Mouse (Mus musculus) brain, embryonic 14.5 days (tissue): ENCODE measurements at regions not wholly inside any gene's neighbourhood (a gene's known extent, or its start where the extent isn't known, plus 50 kb on each side); places are given as distances from the start of the nearest gene placed in this dataset.

Experiments
- CTCF ChIP-seq: fragments of 200-500 bp; IDR thresholded peaks from 2 replicates; pipeline ENCODE4 v1.5.1; 2012; ENCODE audit warnings: inconsistent platforms, mild to moderate bottlenecking, moderate library complexity, borderline replicate concordance; ENCODE audit not compliant: insufficient read depth, insufficient read length; ENCODE audit errors: extremely low read depth
- POLR2A ChIP-seq: fragments of 200-500 bp; IDR thresholded peaks from 2 replicates; pipeline ENCODE4 v1.6.1; 2012; ENCODE audit warnings: mild to moderate bottlenecking, inconsistent platforms, borderline replicate concordance; ENCODE audit not compliant: poor library complexity, insufficient read depth, insufficient read length, severe bottlenecking; ENCODE audit errors: extremely low read depth

DNA sequence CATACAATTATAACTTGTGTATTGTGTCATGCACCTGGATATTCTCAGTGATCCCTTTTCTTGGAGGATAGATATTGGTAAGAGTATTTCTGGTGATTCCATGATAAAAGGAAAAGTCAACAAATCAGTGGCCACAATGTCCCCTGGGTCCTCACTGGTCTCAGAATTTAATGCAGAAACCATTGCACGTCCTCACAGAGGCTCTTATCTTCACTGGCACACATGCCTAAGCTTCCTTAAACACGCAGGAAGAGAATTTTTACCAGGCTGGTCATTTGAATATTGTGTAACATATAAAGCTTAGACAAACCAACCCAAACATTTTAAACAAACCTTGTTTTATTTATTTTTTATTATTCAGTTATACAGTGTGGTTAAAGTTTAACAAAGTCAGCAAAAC lies 92.7 kb upstream of the 1700003H04Rik start:
- TF ChIP-seq POLR2A (no peak), CTCF (no peak)
